14 mouse cellular contexts compared by ENCODE assay signal in genomic region chr5:99597701-99598100, GRCm38 (mm10).
A peak's percentile ranks its signal among the peaks of the same experiment; 100 is the strongest.
DNase-seq lines count a peak whose midpoint lies in the region; ATAC-seq and TF ChIP-seq lines count a peak whose summit lies in the region.
"Had no signal": no experiment of that assay in that cellular context is flagged by ENCODE, and none has a peak within 500 bp of the region (broad histone marks: within the 10 kb centered on the region; RNA-seq: fewer than 3 reads in every experiment).

No protein-coding gene starts in this region.

- H3K4me3 ChIP-seq in kidney, embryonic 16.5 days (ENCODE audit: low read length), result no peak overlapping the region
- no peak overlapping the region for H3K4me3 ChIP-seq in forebrain, postnatal 0 days (ENCODE audit: low read depth, low read length)
- H3K4me3 ChIP-seq: lung, embryonic 15.5 days had no signal

- DNase-seq in kidney, postnatal 10 days, result no peak
- DNase-seq in brain, adult 2 months (ENCODE audit: low read depth, low spot score), result peak; percentile 90
- peak; percentile 59 to 72 for DNase-seq in cerebellum, adult 18-20 months
- peak; percentile 80 for DNase-seq in forebrain, postnatal 0 days
- no peak for DNase-seq in adrenal gland, postnatal 14 days
- no peak for DNase-seq in ovary, postnatal 36 days (ENCODE audit: low spot score)
- no peak for DNase-seq in right cerebral cortex, postnatal 14 days
- DNase-seq: adrenal gland, postnatal 10 days; kidney, postnatal 36 days; thymus, adult 18-20 months had no signal

- peaks cover 30% of the 10 kb centered on the region for H3K4me1 ChIP-seq in kidney, embryonic 16.5 days (ENCODE audit: insufficient read depth, low read length)
- H3K4me1 ChIP-seq in forebrain, postnatal 0 days (ENCODE audit: insufficient read depth), result peaks cover 18% of the 10 kb centered on the region; the same call in 1 of the 2 replicates

- TF ChIP-seq CTCF in forebrain, postnatal 0 days (IDR thresholded peaks at IDR 0.05; ENCODE audit: low read depth), result no peak

- no peaks in the 10 kb centered on the region for H3K27me3 ChIP-seq in kidney, embryonic 16.5 days (ENCODE audit: insufficient read depth, low read length)
- no peaks in the 10 kb centered on the region for H3K27me3 ChIP-seq in forebrain, postnatal 0 days (ENCODE audit: insufficient read depth, low read length)
- H3K27me3 ChIP-seq: lung, embryonic 15.5 days; Patski had no signal

- peak; percentile 29; the same call in 1 of the 2 replicates for ATAC-seq in kidney, embryonic 16.5 days (ENCODE audit: low FRiP score, low TSS enrichment)
- peak; percentile 80 for ATAC-seq in forebrain, postnatal 0 days
- ATAC-seq: CD4-positive, CD25-positive, alpha-beta regulatory T cell, adult 4 months; Patski had no signal

- whole genome bisulfite sequencing in kidney, embryonic 16.5 days, result 26% methylated on average over 7 of the region's 7 CpGs
- WGBS in forebrain, postnatal 0 days, result 19% methylated on average over 7 of the region's 7 CpGs

- no peak overlapping the region for H3K4me2 ChIP-seq in kidney, embryonic 16.5 days (replicated peaks; ENCODE audit: low read depth, low read length)
- H3K4me2 ChIP-seq in forebrain, postnatal 0 days (ENCODE audit: low read depth), result no peak overlapping the region
- H3K4me2 ChIP-seq: lung, embryonic 15.5 days had no signal

- no peaks in the 10 kb centered on the region for H3K36me3 ChIP-seq in kidney, embryonic 16.5 days (ENCODE audit: insufficient read depth, low read length)
- H3K36me3 ChIP-seq in forebrain, postnatal 0 days (ENCODE audit: insufficient read depth), result no peaks in the 10 kb centered on the region
- H3K36me3 ChIP-seq: lung, embryonic 15.5 days had no signal

- no peaks in the 10 kb centered on the region; the same call in 1 of the 2 replicates for H3K9me3 ChIP-seq in kidney, embryonic 16.5 days (ENCODE audit: low read length)
- H3K9me3 ChIP-seq in forebrain, postnatal 0 days (ENCODE audit: low read length), result no peaks in the 10 kb centered on the region
- H3K9me3 ChIP-seq: lung, embryonic 15.5 days had no signal

- no peak overlapping the region for H3K27ac ChIP-seq in kidney, embryonic 16.5 days (ENCODE audit: low read length)
- peak overlapping the region; percentile 76 for H3K27ac ChIP-seq in forebrain, postnatal 0 days (ENCODE audit: low read depth, low read length)
- H3K27ac ChIP-seq: lung, embryonic 15.5 days had no signal

- no peak overlapping the region for H3K9ac ChIP-seq in kidney, embryonic 16.5 days (replicated peaks; ENCODE audit: low read length)
- H3K9ac ChIP-seq in forebrain, postnatal 0 days, result no peak overlapping the region
- H3K9ac ChIP-seq: lung, embryonic 15.5 days had no signal

Comparison
In these comparisons a context has a peak if more than half of its experiments do, and no peak if none do; other contexts are left out.
1. DNase-seq: peak in brain, adult 2 months (single experiment), cerebellum, adult 18-20 months (2 of 2) and forebrain, postnatal 0 days (single experiment); none in kidney, postnatal 10 days (single experiment), adrenal gland, postnatal 14 days (single experiment), ovary, postnatal 36 days (single experiment) and right cerebral cortex, postnatal 14 days (single experiment).